Mouse (Mus musculus) forebrain, embryonic 10.5 days (tissue): ENCODE results near the gene Sel1l. TPM values are rescaled to one million over a fixed set of nuclear protein-coding genes. Genes with fewer than 3 reads are reported as not detected.
A peak's percentile ranks its signal among the peaks of the same experiment; 100 is the strongest.

Source experiments
- DNase-seq: peaks from one replicate; pipeline ENCODE4 v3.0.0-alpha.2; 2017; ENCODE audit warnings: low spot score; ENCODE audit errors: extremely low spot score
- H3K27ac ChIP-seq: fragments of 300-500 bp; sonication (generic); 2 replicates; pipeline ENCODE4 v1.5.1; 2016; ENCODE audit warnings: mild to moderate bottlenecking
- H3K27me3 ChIP-seq: fragments of 300-500 bp; sonication (generic); 2 replicates; pipeline ENCODE4 v1.6.1; 2016; ENCODE audit warnings: mild to moderate bottlenecking; ENCODE audit not compliant: poor library complexity, severe bottlenecking
- H3K36me3 ChIP-seq: fragments of 300-500 bp; sonication (generic); replicated peaks from 2 replicates; pipeline ENCODE4 v1.6.1; 2016; ENCODE audit warnings: mild to moderate bottlenecking, moderate library complexity
- H3K4me1 ChIP-seq: fragments of 300-500 bp; sonication (generic); 2 replicates; pipeline ENCODE4 v1.6.1; 2016
- H3K4me3 ChIP-seq: fragments of 300-500 bp; sonication (generic); 2 replicates; pipeline ENCODE4 v1.5.1; 2016; ENCODE audit warnings: mild to moderate bottlenecking, moderate library complexity
- H3K9me3 ChIP-seq: fragments of 300-500 bp; sonication (generic); 2 replicates; pipeline ENCODE4 v1.6.1; 2016; ENCODE audit warnings: mild to moderate bottlenecking, moderate library complexity
- WGBS: fragments of 180-500 bp; shearing (Covaris S2); methylation state at CpG from one replicate; pipeline ENCODE4 v1.1.7; 2016; 5-methylcytosine and 5-hydroxymethylcytosine counted together
- microRNA-seq: library from miRNA; unstranded; fragments of <30 nt; microRNA quantifications from one replicate; pipeline ENCODE4, GENCODE M21; 2017
- polyA plus RNA-seq: library from polyadenylated mRNA; unstranded; fragments of >200 nt; fragmentation: Nextera tagmentation; extraction: Ambion mirVana; gene quantifications from 2 replicates; pipeline ENCODE4 v1.2.1, GENCODE M21; 2016

Gene Sel1l
- polyA plus RNA-seq, 1 experiment from 2014 or later, result 60.7 TPM

- H3K36me3 ChIP-seq, result no peaks in the 10 kb centered on the region
- 76% methylated on average over 13 of the region's 13 CpGs for WGBS
- DNase-seq, result no peak
- H3K4me3 ChIP-seq, result no peak overlapping the region
- H3K4me1 ChIP-seq, result peaks cover 36% of the 10 kb centered on the region
- H3K27me3 ChIP-seq, result no peaks in the 10 kb centered on the region
- H3K9me3 ChIP-seq, result no peaks in the 10 kb centered on the region
- peak overlapping the region; percentile 51; the same call in 1 of the 2 replicates for H3K27ac ChIP-seq
Observed at GRCm38 (mm10) chr12:91765504-91765903, 83.5 kb downstream of the Sel1l start.

DNA sequence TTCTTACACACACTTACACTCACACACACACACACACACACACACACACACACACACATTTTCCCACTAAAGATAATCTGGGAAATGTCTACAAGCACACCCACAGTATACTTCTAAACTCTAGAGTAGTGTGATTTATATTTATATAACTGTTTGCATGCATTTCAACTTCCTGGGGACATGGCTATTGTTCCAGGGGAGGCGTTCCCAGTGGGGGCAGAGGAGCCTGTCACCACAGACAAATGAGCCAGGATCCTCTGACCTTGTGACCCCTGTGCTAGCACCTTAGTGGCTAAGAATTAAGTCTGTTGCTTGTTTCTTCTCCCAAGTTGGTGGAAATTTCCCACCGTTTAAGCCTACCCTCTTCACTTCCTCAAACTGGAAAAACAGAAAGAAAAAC lies 83.9 kb downstream of the Sel1l start:
- H3K36me3 ChIP-seq, result no peaks in the 10 kb centered on the region
- no peak for DNase-seq

DNA sequence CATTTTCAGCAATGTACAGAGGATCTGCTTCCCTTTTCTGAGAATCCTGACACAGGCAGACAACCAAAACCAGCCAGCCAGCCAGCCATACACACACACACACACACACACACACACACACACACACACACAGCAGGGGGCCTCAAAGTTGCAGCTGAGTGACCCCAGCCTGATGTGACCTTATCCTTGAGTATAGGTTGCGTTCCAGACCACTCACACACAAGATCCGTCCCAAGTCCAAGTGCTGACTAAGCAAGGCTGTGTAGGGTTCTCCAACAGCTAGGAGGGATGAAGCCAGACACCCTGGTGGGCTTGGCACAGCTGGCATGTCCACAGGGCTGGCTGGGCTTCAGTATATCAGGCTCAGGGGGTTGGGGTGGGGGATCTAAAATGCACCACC lies 84.5 kb downstream of the Sel1l start:
- H3K4me3 ChIP-seq, result no peak overlapping the region
- DNase-seq, result no peak
- H3K4me1 ChIP-seq, result peaks cover 36% of the 10 kb centered on the region
- H3K27ac ChIP-seq, result peak overlapping the region; percentile 58; the same call in 1 of the 2 replicates
- no peaks in the 10 kb centered on the region for H3K27me3 ChIP-seq
- H3K36me3 ChIP-seq, result no peaks in the 10 kb centered on the region
- 72% methylated on average over 2 of the region's 2 CpGs for WGBS
- H3K9me3 ChIP-seq, result no peaks in the 10 kb centered on the region

More for the DNA sequence above, 83.9 kb downstream of the Sel1l start:
- no peaks in the 10 kb centered on the region for H3K9me3 ChIP-seq
- no peak overlapping the region for H3K27ac ChIP-seq
- 17% methylated on average over 2 of the region's 2 CpGs for WGBS
- H3K4me3 ChIP-seq, result no peak overlapping the region
- H3K4me1 ChIP-seq, result peaks cover 36% of the 10 kb centered on the region
- H3K27me3 ChIP-seq, result no peaks in the 10 kb centered on the region

DNA sequence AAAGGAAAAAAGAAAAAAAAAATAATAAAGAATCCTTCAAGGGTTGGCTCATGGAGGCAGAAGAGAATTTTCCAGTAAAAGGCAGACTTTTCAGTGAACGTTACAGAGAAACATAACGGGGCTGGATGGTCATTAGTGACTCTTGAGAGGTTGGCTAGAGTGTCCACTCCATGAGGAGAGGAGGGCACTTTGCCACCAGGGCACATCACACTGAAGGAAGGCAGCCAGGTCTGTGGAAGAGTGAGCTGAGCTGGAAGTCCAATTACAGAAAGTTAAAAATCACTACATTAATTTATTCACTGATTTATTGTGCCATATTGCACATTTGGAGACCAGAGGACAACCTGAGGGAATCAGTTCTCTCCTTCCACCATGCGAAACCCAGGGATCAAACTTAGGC lies 89.1 kb downstream of the Sel1l start:
- DNase-seq, result no peak
- no peak overlapping the region for H3K27ac ChIP-seq
- H3K4me1 ChIP-seq, result peaks cover 23% of the 10 kb centered on the region
- no peak overlapping the region for H3K4me3 ChIP-seq
- no peaks in the 10 kb centered on the region for H3K36me3 ChIP-seq
- no peaks in the 10 kb centered on the region for H3K27me3 ChIP-seq
- no peaks in the 10 kb centered on the region for H3K9me3 ChIP-seq
- WGBS, result 89% methylated on average over 3 of the region's 3 CpGs

GRCm38 (mm10) chr12:91757854-91758562 lies 90.9 kb downstream of the Sel1l start:
- Histone ChIP-seq H3K4me3 (no peak overlapping the region), H3K27me3 (no peaks in the 10 kb centered on the region), H3K9me3 (no peaks in the 10 kb centered on the region), H3K4me1 (peaks cover 13% of the 10 kb centered on the region; the same call in 1 of the 2 replicates), H3K36me3 (no peaks in the 10 kb centered on the region), H3K27ac (no peak overlapping the region)
- 91% methylated on average over 13 of the region's 13 CpGs for WGBS
- DNase-seq, result no peak

GRCm38 (mm10) chr12:91756562-91757166 lies 92.3 kb downstream of the Sel1l start:
- Histone ChIP-seq H3K36me3 (no peaks in the 10 kb centered on the region), H3K27ac (no peak overlapping the region), H3K4me3 (no peak overlapping the region), H3K27me3 (no peaks in the 10 kb centered on the region), H3K4me1 (peaks cover 10% of the 10 kb centered on the region; the same call in 1 of the 2 replicates), H3K9me3 (no peaks in the 10 kb centered on the region)
- no peak for DNase-seq
- 77% methylated on average over 5 of the region's 5 CpGs for WGBS

Small RNA genes lying within 50 kb of the gene (microRNA-seq; reads per million reads assigned to microRNA genes)
- not detected for gene Gm22015

Other genes with a start within 250 kb of the Sel1l start
- 11.4 and 11.5 TPM in 2 replicates for gene Ston2, start 60.8 kb downstream of the Sel1l start, polyA plus RNA-seq